Mouse (Mus musculus) thymus, adult 2 months (tissue): Measurements from ENCODE around the gene 1700066M21Rik. TPM values are rescaled to one million over a fixed set of nuclear protein-coding genes. Genes with fewer than 3 reads are reported as not detected.

Source experiments
- DNase-seq: peaks from one replicate; pipeline ENCODE4 v3.0.0; 2021
- H3K27ac ChIP-seq: fragments of 200-500 bp; 2 replicates; pipeline ENCODE4 v1.5.1; 2012; ENCODE audit warnings: low read length, control low read depth; ENCODE audit not compliant: control insufficient read depth, insufficient read depth
- H3K27me3 ChIP-seq: fragments of 200-500 bp; 2 replicates; pipeline ENCODE4 v1.6.1; 2012; ENCODE audit warnings: mild to moderate bottlenecking, low read length, moderate library complexity, mixed read lengths; ENCODE audit not compliant: control insufficient read depth, insufficient read depth
- H3K36me3 ChIP-seq: fragments of 200-500 bp; 2 replicates; pipeline ENCODE4 v1.6.1; 2012; ENCODE audit warnings: mild to moderate bottlenecking, low read length, moderate library complexity; ENCODE audit not compliant: control insufficient read depth, insufficient read depth
- H3K4me1 ChIP-seq: fragments of 200-500 bp; replicated peaks from 2 replicates; pipeline ENCODE4 v1.6.1; 2012; ENCODE audit warnings: low read length; ENCODE audit not compliant: control insufficient read depth, insufficient read depth
- H3K4me3 ChIP-seq: fragments of 200-500 bp; 2 replicates; pipeline ENCODE4 v1.5.1; 2012; ENCODE audit warnings: mild to moderate bottlenecking, low read length, control low read depth, moderate library complexity; ENCODE audit not compliant: control insufficient read depth, insufficient read depth
- CTCF ChIP-seq: fragments of 200-500 bp; IDR thresholded peaks from 2 replicates; pipeline ENCODE4 v1.5.1; 2012; ENCODE audit warnings: mild to moderate bottlenecking, control low read depth, low read length, moderate library complexity, borderline replicate concordance; ENCODE audit not compliant: control insufficient read depth, poor library complexity, insufficient read depth; ENCODE audit errors: extremely low read depth
- POLR2A ChIP-seq: fragments of 200-500 bp; IDR thresholded peaks from 2 replicates; pipeline ENCODE4 v1.6.1; 2012; ENCODE audit warnings: mild to moderate bottlenecking, low read length, control low read depth, moderate library complexity; ENCODE audit not compliant: control insufficient read depth, poor library complexity, insufficient read depth; ENCODE audit errors: extremely low read depth
- WGBS: fragments of 180-500 bp; shearing (Covaris S2); methylation state at CpG from one replicate; pipeline ENCODE4 v1.1.7; 2018; 5-methylcytosine and 5-hydroxymethylcytosine counted together
- polyA plus RNA-seq: library from polyadenylated mRNA; depleted of rRNA; stranded (reverse); fragments of >200 nt; gene quantifications from 2 replicates; pipeline ENCODE4 v1.2.3, GENCODE M21; 2012; rRNA removed

1700066M21Rik gene
- 22.9 and 47.3 TPM in 2 replicates for polyA plus RNA-seq

- Histone ChIP-seq H3K4me3 (peak within 1 kb of the TSS; percentile 86), H3K36me3 (no peaks in the 10 kb centered on the region), H3K27ac (no peak within 1 kb of the TSS), H3K27me3 (no peaks in the 10 kb centered on the region), H3K4me1 (no peaks in the 10 kb centered on the region; the same call in 1 of the 2 replicates)
- DNase-seq, result peak; percentile 91
- TF ChIP-seq CTCF, result no peak
- TF ChIP-seq POLR2A, result peak; percentile 89
- WGBS, result under 1% methylated on average over 81 of the region's 81 CpGs
Observed at GRCm38 (mm10) chr1:57377376-57378341, at the start of gene 1700066M21Rik. Gene 1700066M21Rik, plus strand, starts transcription at chr1:57377620.

DNA sequence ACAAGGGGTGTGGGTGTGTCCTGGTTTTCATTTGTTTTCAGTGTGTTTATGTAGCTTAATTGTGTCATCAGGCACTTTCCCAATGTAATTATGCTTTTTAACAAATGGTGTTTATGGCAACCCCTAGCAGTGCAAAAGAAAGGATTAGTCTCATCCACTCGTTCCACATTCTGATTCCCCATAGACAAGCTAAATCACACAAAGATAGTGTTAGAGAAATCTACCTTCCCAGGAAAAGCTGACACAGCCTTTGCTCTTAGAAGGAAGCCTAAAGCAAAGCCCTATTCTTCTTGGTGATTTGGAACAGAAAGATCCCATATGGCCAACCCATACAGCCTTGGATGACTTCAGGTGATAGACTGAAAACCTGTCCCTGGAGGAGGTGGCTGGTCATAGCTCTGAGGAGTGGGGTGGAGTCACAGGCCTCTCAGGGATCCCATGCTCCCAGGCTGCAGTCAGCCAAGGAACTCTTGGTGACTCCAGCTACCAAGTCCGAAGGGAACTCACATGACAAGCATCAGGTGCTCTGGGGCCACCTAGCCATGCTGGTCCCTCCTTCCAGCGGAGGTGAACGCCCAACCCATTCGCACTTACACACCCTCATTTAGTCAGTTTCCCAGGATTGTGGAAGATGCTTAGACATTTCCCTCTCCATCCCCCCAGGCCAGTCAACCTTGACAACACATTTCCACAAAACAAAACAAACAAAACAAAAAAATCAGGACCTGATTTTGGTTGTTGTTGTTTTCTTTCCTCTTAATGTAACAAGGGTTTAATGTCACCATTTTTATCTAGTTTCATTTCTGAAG lies 47.9 kb upstream of the 1700066M21Rik start:
- no peak for TF ChIP-seq CTCF
- no peak for TF ChIP-seq POLR2A
- Histone ChIP-seq H3K27me3 (no peaks in the 10 kb centered on the region), H3K36me3 (no peaks in the 10 kb centered on the region), H3K4me3 (no peak overlapping the region), H3K4me1 (no peaks in the 10 kb centered on the region), H3K27ac (no peak overlapping the region)
- 86% methylated on average over 5 of the region's 5 CpGs for WGBS
- DNase-seq, result no peak

GRCm38 (mm10) chr1:57330228-57330627 lies 47.2 kb upstream of the 1700066M21Rik start:
- TF ChIP-seq POLR2A, result no peak
- no peak for DNase-seq
- 84% methylated on average over 6 of the region's 6 CpGs for WGBS
- Histone ChIP-seq H3K27ac (no peak overlapping the region), H3K4me3 (no peak overlapping the region), H3K27me3 (no peaks in the 10 kb centered on the region), H3K36me3 (no peaks in the 10 kb centered on the region), H3K4me1 (no peaks in the 10 kb centered on the region)

DNA sequence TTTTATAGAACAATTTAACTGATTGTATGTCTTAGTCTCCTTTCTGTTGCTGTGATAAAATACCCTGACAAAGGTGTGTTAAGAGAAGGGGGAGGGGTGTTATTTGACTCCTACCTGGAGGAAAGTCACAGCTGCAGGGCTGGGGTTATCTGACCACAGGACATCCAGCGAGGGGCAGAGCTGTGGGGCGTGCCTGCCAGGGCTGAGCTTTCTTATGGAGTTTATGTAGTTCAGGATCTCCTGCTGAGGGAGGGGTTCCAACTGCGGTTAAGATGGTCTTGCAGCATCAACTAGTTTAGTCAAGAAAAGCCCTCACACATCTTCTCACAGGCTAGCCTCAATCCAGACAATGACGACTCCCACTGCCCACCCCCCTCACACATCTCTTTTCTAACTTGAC lies 45.4 kb upstream of the 1700066M21Rik start:
- no peak overlapping the region for H3K4me3 ChIP-seq
- H3K36me3 ChIP-seq, result no peaks in the 10 kb centered on the region
- no peak for DNase-seq
- 55% methylated on average over 4 of the region's 4 CpGs for WGBS
- H3K4me1 ChIP-seq, result no peaks in the 10 kb centered on the region
- TF ChIP-seq POLR2A (no peak), CTCF (no peak)
- H3K27me3 ChIP-seq, result no peaks in the 10 kb centered on the region
- H3K27ac ChIP-seq, result no peak overlapping the region

DNA sequence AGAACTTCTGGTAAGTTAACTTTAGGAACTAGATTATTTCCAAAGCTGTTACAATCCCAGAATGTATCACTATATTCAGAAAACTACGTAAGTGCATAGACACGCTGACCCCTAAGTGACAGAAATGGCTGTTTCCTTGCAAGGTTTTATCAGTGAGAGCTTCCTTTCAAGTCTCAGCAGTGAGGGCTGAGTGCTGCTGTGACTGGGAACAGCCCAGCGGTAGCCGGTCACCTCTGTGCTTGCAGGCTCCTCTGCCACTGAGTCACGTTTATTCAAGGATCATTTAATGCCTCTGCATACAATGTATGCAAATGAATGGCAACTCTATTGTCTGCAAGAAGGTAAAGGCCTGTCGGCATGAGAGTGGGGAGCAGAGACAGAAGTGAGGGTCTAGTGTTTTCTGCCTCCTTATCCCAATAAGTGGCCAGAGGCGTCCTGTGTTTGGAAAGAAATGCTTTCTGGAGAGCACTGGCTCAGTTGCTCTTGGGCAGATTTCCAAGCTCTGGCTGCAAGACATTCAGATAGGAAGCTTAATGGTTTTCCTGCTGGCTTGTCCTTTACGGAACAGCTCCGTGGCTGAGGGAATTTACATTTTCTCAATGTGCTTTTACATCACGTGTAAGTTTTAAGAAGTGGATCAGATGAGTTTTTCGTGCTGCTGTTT lies 43.7 kb upstream of the 1700066M21Rik start:
- no peak overlapping the region for H3K27ac ChIP-seq
- TF ChIP-seq POLR2A (no peak), CTCF (no peak)

DNA sequence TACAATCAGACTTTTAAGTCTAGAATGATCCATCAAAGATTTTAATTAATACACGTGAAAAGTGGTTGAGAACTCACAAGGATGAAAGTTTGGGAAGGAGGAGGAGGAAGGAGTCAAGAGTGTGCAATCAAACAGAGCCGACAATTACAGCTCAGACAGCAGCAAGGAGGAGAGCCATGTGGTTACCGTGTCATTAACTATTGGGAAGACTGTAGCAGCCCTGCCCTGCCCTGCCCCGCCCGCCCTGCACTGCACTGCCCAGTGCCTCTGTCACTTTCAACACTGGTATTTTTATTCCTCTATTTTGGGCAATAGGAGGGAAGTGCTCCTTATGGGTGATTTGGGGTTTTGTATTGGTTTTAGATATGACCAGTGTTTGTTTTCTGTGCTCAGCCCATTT lies 42.2 kb upstream of the 1700066M21Rik start:
- Histone ChIP-seq H3K4me3 (no peak overlapping the region), H3K4me1 (no peaks in the 10 kb centered on the region), H3K36me3 (no peaks in the 10 kb centered on the region), H3K27ac (no peak overlapping the region), H3K27me3 (no peaks in the 10 kb centered on the region)
- DNase-seq, result no peak
- TF ChIP-seq POLR2A (no peak), CTCF (no peak)
- WGBS, result 79% methylated on average over 5 of the region's 5 CpGs

More for the DNA sequence above, 43.7 kb upstream of the 1700066M21Rik start:
- no peak overlapping the region for H3K4me3 ChIP-seq
- no peaks in the 10 kb centered on the region for H3K36me3 ChIP-seq
- no peaks in the 10 kb centered on the region for H3K27me3 ChIP-seq
- WGBS, result 66% methylated on average over 11 of the region's 11 CpGs
- no peak for DNase-seq
- H3K4me1 ChIP-seq, result no peaks in the 10 kb centered on the region
